Mouse (Mus musculus) limb, embryonic 15.5 days (tissue): ENCODE measurements around the gene Psg16. TPM values are rescaled to one million over a fixed set of nuclear protein-coding genes. Genes with fewer than 3 reads are reported as not detected.
"Not testable (repeated sequence)": the region's sequence is repeated elsewhere in the genome, so short reads cannot be mapped to it uniquely, and the experiment has no call there.

Experiments used
- ATAC-seq: fragments of 200-750 bp; cut with Nextera tagmentation; 2 replicates; pipeline ENCODE4 v1.8.0; 2017; ENCODE audit warnings: low read depth, moderate TSS enrichment; ENCODE audit not compliant: insufficient number of reproducible peaks, low FRiP score, low TSS enrichment
- H3K27ac ChIP-seq: fragments of 300-500 bp; sonication (generic); 2 replicates; pipeline ENCODE4 v1.5.1; 2015; ENCODE audit warnings: moderate library complexity, mild to moderate bottlenecking, inconsistent platforms
- H3K27me3 ChIP-seq: fragments of 300-500 bp; sonication (generic); 2 replicates; pipeline ENCODE4 v1.6.1; 2015; ENCODE audit warnings: inconsistent platforms
- H3K36me3 ChIP-seq: fragments of 300-500 bp; sonication (generic); 2 replicates; pipeline ENCODE4 v1.6.1; 2015; ENCODE audit warnings: inconsistent platforms
- H3K4me1 ChIP-seq: fragments of 300-500 bp; sonication (generic); 2 replicates; pipeline ENCODE4 v1.6.1; 2015; ENCODE audit warnings: inconsistent platforms
- H3K4me2 ChIP-seq: fragments of 300-500 bp; sonication (generic); 2 replicates; pipeline ENCODE4 v1.6.1; 2015; ENCODE audit warnings: mild to moderate bottlenecking, inconsistent platforms
- H3K4me3 ChIP-seq: fragments of 300-500 bp; sonication (generic); 2 replicates; pipeline ENCODE4 v1.5.1; 2015; ENCODE audit warnings: mild to moderate bottlenecking, inconsistent platforms
- H3K9ac ChIP-seq: fragments of 300-500 bp; sonication (generic); 2 replicates; pipeline ENCODE4 v1.6.1; 2015; ENCODE audit warnings: inconsistent platforms
- H3K9me3 ChIP-seq: fragments of 300-500 bp; sonication (generic); 2 replicates; pipeline ENCODE4 v1.6.1; 2016; ENCODE audit warnings: inconsistent platforms
- WGBS: fragments of 180-500 bp; shearing (Covaris S2); methylation state at CpG from one replicate; pipeline ENCODE4 v1.1.7; 2015; 5-methylcytosine and 5-hydroxymethylcytosine counted together
- polyA plus RNA-seq: library from polyadenylated mRNA; unstranded; fragments of >200 nt; fragmentation: Nextera tagmentation; extraction: Ambion mirVana; gene quantifications from 2 replicates; pipeline ENCODE4 v1.2.1, GENCODE M21; 2015

The Psg16 gene
- polyA plus RNA-seq, 1 experiment from 2014 or later: 0.20 TPM

- Histone ChIP-seq H3K4me1 (no peaks in the 10 kb centered on the region), H3K4me3 (no peak overlapping the region), H3K9ac (no peak overlapping the region), H3K9me3 (no peaks in the 10 kb centered on the region), H3K36me3 (no peaks in the 10 kb centered on the region), H3K27ac (no peak overlapping the region), H3K27me3 (no peaks in the 10 kb centered on the region), H3K4me2 (no peak overlapping the region)
- WGBS: 56% methylated on average over 5 of the region's 5 CpGs
- no peak for ATAC-seq
Measured at GRCm38 (mm10) chr7:17073513-17073903, 332 bp upstream of the Psg16 start.

- H3K9me3 ChIP-seq: no peaks in the 10 kb centered on the region
- H3K36me3 ChIP-seq: no peaks in the 10 kb centered on the region
- WGBS: 91% methylated on average over 1 of the region's 1 CpGs
- no peaks in the 10 kb centered on the region for H3K27me3 ChIP-seq
- ATAC-seq: no peak
- H3K4me3 ChIP-seq: no peak overlapping the region
- no peak overlapping the region for H3K27ac ChIP-seq
- H3K4me1 ChIP-seq: no peaks in the 10 kb centered on the region
- no peak overlapping the region for H3K9ac ChIP-seq
- H3K4me2 ChIP-seq: no peak overlapping the region
Measured at GRCm38 (mm10) chr7:17076542-17076941, 2.7 kb downstream of the Psg16 start.

GRCm38 (mm10) chr7:17078076-17078654 lies 4.3 kb downstream of the Psg16 start:
- no peak overlapping the region for H3K4me2 ChIP-seq
- no peaks in the 10 kb centered on the region for H3K4me1 ChIP-seq
- H3K27me3 ChIP-seq: no peaks in the 10 kb centered on the region
- H3K36me3 ChIP-seq: no peaks in the 10 kb centered on the region
- no peak overlapping the region for H3K9ac ChIP-seq
- H3K4me3 ChIP-seq: no peak overlapping the region
- ATAC-seq: no peak
- H3K9me3 ChIP-seq: no peaks in the 10 kb centered on the region
- 79% methylated on average over 7 of the region's 7 CpGs for WGBS
- no peak overlapping the region for H3K27ac ChIP-seq

- Histone ChIP-seq H3K4me3 (no peak overlapping the region), H3K9me3 (no peaks in the 10 kb centered on the region), H3K27me3 (no peaks in the 10 kb centered on the region), H3K9ac (no peak overlapping the region), H3K4me1 (no peaks in the 10 kb centered on the region), H3K4me2 (no peak overlapping the region), H3K27ac (no peak overlapping the region), H3K36me3 (no peaks in the 10 kb centered on the region)
- 67% methylated on average over 4 of the region's 4 CpGs for WGBS
- no peak for ATAC-seq
Measured at GRCm38 (mm10) chr7:17082766-17083165, 8.9 kb downstream of the Psg16 start.

GRCm38 (mm10) chr7:17087731-17088130 lies 13.9 kb downstream of the Psg16 start:
- 74% methylated on average over 3 of the region's 3 CpGs for WGBS
- no peak for ATAC-seq
- H3K27ac ChIP-seq: no peak overlapping the region
- H3K9me3 ChIP-seq: no peaks in the 10 kb centered on the region
- no peaks in the 10 kb centered on the region for H3K36me3 ChIP-seq
- no peaks in the 10 kb centered on the region for H3K27me3 ChIP-seq
- no peak overlapping the region for H3K4me3 ChIP-seq
- no peak overlapping the region for H3K9ac ChIP-seq
- H3K4me1 ChIP-seq: no peaks in the 10 kb centered on the region
- no peak overlapping the region for H3K4me2 ChIP-seq

- Histone ChIP-seq H3K9ac (no peak overlapping the region), H3K4me3 (no peak overlapping the region), H3K4me2 (no peak overlapping the region), H3K36me3 (no peaks in the 10 kb centered on the region), H3K27me3 (no peaks in the 10 kb centered on the region), H3K4me1 (no peaks in the 10 kb centered on the region), H3K27ac (no peak overlapping the region), H3K9me3 (no peaks in the 10 kb centered on the region)
- 55% methylated on average over 3 of the region's 3 CpGs for WGBS
- no peak for ATAC-seq
Measured at GRCm38 (mm10) chr7:17090058-17090585, 16.3 kb downstream of the Psg16 start.

GRCm38 (mm10) chr7:17091280-17091679 lies 17.4 kb downstream of the Psg16 start:
- WGBS: 4% methylated on average over 1 of the region's 1 CpGs
- no peaks in the 10 kb centered on the region for H3K27me3 ChIP-seq
- H3K36me3 ChIP-seq: no peaks in the 10 kb centered on the region
- no peak overlapping the region for H3K9ac ChIP-seq
- H3K9me3 ChIP-seq: no peaks in the 10 kb centered on the region
- H3K27ac ChIP-seq: no peak overlapping the region
- H3K4me2 ChIP-seq: no peak overlapping the region
- no peak overlapping the region for H3K4me3 ChIP-seq
- no peaks in the 10 kb centered on the region for H3K4me1 ChIP-seq
- no peak for ATAC-seq

GRCm38 (mm10) chr7:17101631-17102030 lies 27.8 kb downstream of the Psg16 start:
- WGBS: 90% methylated on average over 13 of the region's 13 CpGs
- not testable (repeated sequence) for H3K4me2 ChIP-seq

GRCm38 (mm10) chr7:17135307-17135706 lies 61.5 kb downstream of the Psg16 start:
- H3K4me1 ChIP-seq: no peaks in the 10 kb centered on the region
- H3K27ac ChIP-seq: no peak overlapping the region
- H3K36me3 ChIP-seq: no peaks in the 10 kb centered on the region
- H3K27me3 ChIP-seq: no peaks in the 10 kb centered on the region
- H3K4me3 ChIP-seq: no peak overlapping the region
- H3K9me3 ChIP-seq: no peaks in the 10 kb centered on the region
- H3K4me2 ChIP-seq: no peak overlapping the region
- H3K9ac ChIP-seq: no peak overlapping the region
- no peak for ATAC-seq
- WGBS: 81% methylated on average over 1 of the region's 1 CpGs

More at GRCm38 (mm10) chr7:17101631-17102030, 27.8 kb downstream of the Psg16 start:
- ATAC-seq, H3K9ac ChIP-seq, H3K27ac ChIP-seq, H3K4me3 ChIP-seq, H3K27me3 ChIP-seq, H3K4me1 ChIP-seq, H3K36me3 ChIP-seq, H3K9me3 ChIP-seq: not testable (repeated sequence)

- no peak within 1 kb of the TSS for H3K9ac ChIP-seq
- H3K4me1 ChIP-seq: no peaks in the 10 kb centered on the region
- 90% methylated on average over 2 of the region's 2 CpGs for WGBS
- H3K4me2 ChIP-seq: no peak within 1 kb of the TSS
- H3K27me3 ChIP-seq: no peaks in the 10 kb centered on the region
- H3K27ac ChIP-seq: no peak within 1 kb of the TSS
- H3K9me3 ChIP-seq: no peaks in the 10 kb centered on the region
- no peaks in the 10 kb centered on the region for H3K36me3 ChIP-seq
- no peak for ATAC-seq
- no peak within 1 kb of the TSS for H3K4me3 ChIP-seq
Measured at GRCm38 (mm10) chr7:17149931-17150330, 76.1 kb downstream of the Psg16 start, which contains the start of gene Ceacam3. Gene Ceacam3, plus strand, starts transcription at chr7:17150282.

- Histone ChIP-seq H3K4me3 (no peak overlapping the region), H3K27ac (no peak overlapping the region), H3K4me1 (no peaks in the 10 kb centered on the region), H3K9me3 (no peaks in the 10 kb centered on the region), H3K4me2 (no peak overlapping the region), H3K36me3 (no peaks in the 10 kb centered on the region), H3K27me3 (no peaks in the 10 kb centered on the region), H3K9ac (no peak overlapping the region)
- no peak for ATAC-seq
- 37% methylated on average over 2 of the region's 2 CpGs for WGBS
Measured at GRCm38 (mm10) chr7:17155634-17156033, 81.8 kb downstream of the Psg16 start.

GRCm38 (mm10) chr7:17156885-17157677 lies 83.2 kb downstream of the Psg16 start:
- no peak for ATAC-seq

More at GRCm38 (mm10) chr7:17156885-17157677, 83.2 kb downstream of the Psg16 start:
- H3K4me3 ChIP-seq: no peak overlapping the region
- H3K27me3 ChIP-seq: no peaks in the 10 kb centered on the region
- H3K36me3 ChIP-seq: no peaks in the 10 kb centered on the region
- no peak overlapping the region for H3K27ac ChIP-seq
- 71% methylated on average over 3 of the region's 3 CpGs for WGBS
- no peaks in the 10 kb centered on the region for H3K4me1 ChIP-seq
- no peak overlapping the region for H3K4me2 ChIP-seq
- H3K9me3 ChIP-seq: no peaks in the 10 kb centered on the region
- H3K9ac ChIP-seq: no peak overlapping the region
